Mouse (Mus musculus): ENCODE results near the gene Igfbp1. TPM values are rescaled to one million over a fixed set of nuclear protein-coding genes. Genes with fewer than 3 reads are reported as not detected.

Igfbp1 gene
- polyA plus RNA-seq, 1 experiment, result not detected

GRCm38 (mm10) chr11:7161502-7162174 lies 35.9 kb upstream of the Igfbp1 start:
- Histone ChIP-seq H3K27ac (ENCODE audit: insufficient read depth, low read depth, low read length) (no peak overlapping the region), H3K4me1 (ENCODE audit: control insufficient read depth, insufficient read depth, low read length) (no peaks in the 10 kb centered on the region), H3K4me3 (ENCODE audit: insufficient read depth, low read length) (no peak overlapping the region)
- TF ChIP-seq CTCF (IDR thresholded peaks at IDR 0.05; ENCODE audit: low read depth, low read length) (peak; percentile 10; the same call in 1 of the 2 replicates), POLR2A (IDR thresholded peaks at IDR 0.05; ENCODE audit: borderline replicate concordance, low read depth, low read length) (no peak)

- H3K27ac ChIP-seq (ENCODE audit: insufficient read depth, low read depth, low read length), result no peak overlapping the region
- TF ChIP-seq POLR2A (IDR thresholded peaks at IDR 0.05; ENCODE audit: borderline replicate concordance, low read depth, low read length) (no peak), CTCF (IDR thresholded peaks at IDR 0.05; ENCODE audit: low read depth, low read length) (no peak)
- H3K4me3 ChIP-seq (ENCODE audit: insufficient read depth, low read length), result no peak overlapping the region
- H3K4me1 ChIP-seq (ENCODE audit: control insufficient read depth, insufficient read depth, low read length), result no peaks in the 10 kb centered on the region
Observed at GRCm38 (mm10) chr11:7164416-7164815, 33.2 kb upstream of the Igfbp1 start.

GRCm38 (mm10) chr11:7169645-7170044 lies 27.9 kb upstream of the Igfbp1 start:
- Histone ChIP-seq H3K4me3 (ENCODE audit: insufficient read depth, low read length) (no peak overlapping the region), H3K27ac (ENCODE audit: insufficient read depth, low read depth, low read length) (no peak overlapping the region), H3K4me1 (ENCODE audit: control insufficient read depth, insufficient read depth, low read length) (no peaks in the 10 kb centered on the region)
- TF ChIP-seq POLR2A (IDR thresholded peaks at IDR 0.05; ENCODE audit: borderline replicate concordance, low read depth, low read length), result no peak
- no peak for TF ChIP-seq CTCF (IDR thresholded peaks at IDR 0.05; ENCODE audit: low read depth, low read length)

GRCm38 (mm10) chr11:7173664-7174063 lies 23.9 kb upstream of the Igfbp1 start:
- no peaks in the 10 kb centered on the region for H3K4me1 ChIP-seq (ENCODE audit: control insufficient read depth, insufficient read depth, low read length)
- no peak overlapping the region for H3K27ac ChIP-seq (ENCODE audit: insufficient read depth, low read depth, low read length)
- no peak overlapping the region for H3K4me3 ChIP-seq (ENCODE audit: insufficient read depth, low read length)
- TF ChIP-seq POLR2A (IDR thresholded peaks at IDR 0.05; ENCODE audit: borderline replicate concordance, low read depth, low read length), result no peak
- TF ChIP-seq CTCF (IDR thresholded peaks at IDR 0.05; ENCODE audit: low read depth, low read length), result no peak

DNA sequence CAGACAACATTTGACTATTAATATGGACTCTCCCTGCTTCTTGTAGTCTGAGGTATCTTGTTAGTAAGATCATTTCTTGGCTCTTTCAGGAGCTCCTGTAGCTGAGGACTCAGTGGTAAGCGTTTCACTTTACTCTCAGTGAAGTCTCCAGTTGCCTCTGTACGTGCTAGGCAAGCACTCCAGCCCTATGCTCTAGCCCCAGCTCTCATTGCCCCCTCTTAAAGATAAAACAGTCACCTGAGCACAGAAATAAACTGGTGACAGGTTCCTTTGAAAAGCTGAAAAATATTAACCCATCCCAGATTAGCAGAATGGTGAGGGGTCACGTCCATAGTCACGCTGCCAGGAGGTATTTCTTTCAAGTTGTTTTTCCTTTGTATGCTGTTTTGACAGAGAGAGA lies 18.9 kb upstream of the Igfbp1 start:
- Histone ChIP-seq H3K4me3 (ENCODE audit: insufficient read depth, low read length) (no peak overlapping the region), H3K27ac (ENCODE audit: insufficient read depth, low read depth, low read length) (no peak overlapping the region), H3K4me1 (ENCODE audit: control insufficient read depth, insufficient read depth, low read length) (no peaks in the 10 kb centered on the region)
- TF ChIP-seq CTCF (IDR thresholded peaks at IDR 0.05; ENCODE audit: low read depth, low read length) (no peak), POLR2A (IDR thresholded peaks at IDR 0.05; ENCODE audit: borderline replicate concordance, low read depth, low read length) (no peak)

DNA sequence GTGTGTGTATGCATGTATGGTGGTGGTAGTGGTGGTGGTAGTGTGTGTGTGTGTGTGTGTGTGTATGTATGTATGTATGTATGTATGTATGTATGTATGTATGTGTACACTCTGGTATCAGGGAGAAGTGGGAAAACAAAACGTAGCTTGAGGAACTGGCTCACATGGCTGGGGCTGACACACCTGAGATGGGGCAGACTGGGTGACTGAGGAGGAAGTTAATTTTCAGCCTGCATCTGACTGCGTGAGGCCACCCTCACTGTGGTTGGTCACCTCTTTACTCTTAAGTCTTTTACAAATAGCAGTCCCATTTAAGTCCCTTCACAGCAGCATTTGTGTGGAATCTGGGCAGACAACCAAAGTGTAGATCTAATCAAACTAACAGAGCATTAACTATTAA lies 18.3 kb upstream of the Igfbp1 start:
- no peak overlapping the region for H3K27ac ChIP-seq (ENCODE audit: insufficient read depth, low read depth, low read length)
- no peak for TF ChIP-seq POLR2A (IDR thresholded peaks at IDR 0.05; ENCODE audit: borderline replicate concordance, low read depth, low read length)
- no peak for TF ChIP-seq CTCF (IDR thresholded peaks at IDR 0.05; ENCODE audit: low read depth, low read length)
- no peak overlapping the region for H3K4me3 ChIP-seq (ENCODE audit: insufficient read depth, low read length)
- H3K4me1 ChIP-seq (ENCODE audit: control insufficient read depth, insufficient read depth, low read length), result no peaks in the 10 kb centered on the region

GRCm38 (mm10) chr11:7182409-7183042 lies 15.1 kb upstream of the Igfbp1 start:
- no peak for TF ChIP-seq POLR2A (IDR thresholded peaks at IDR 0.05; ENCODE audit: borderline replicate concordance, low read depth, low read length)
- TF ChIP-seq CTCF (IDR thresholded peaks at IDR 0.05; ENCODE audit: low read depth, low read length), result no peak

GRCm38 (mm10) chr11:7184420-7184819 lies 13.2 kb upstream of the Igfbp1 start:
- Histone ChIP-seq H3K4me1 (ENCODE audit: control insufficient read depth, insufficient read depth, low read length) (no peaks in the 10 kb centered on the region), H3K4me3 (ENCODE audit: insufficient read depth, low read length) (no peak overlapping the region), H3K27ac (ENCODE audit: insufficient read depth, low read depth, low read length) (no peak overlapping the region)
- TF ChIP-seq CTCF (IDR thresholded peaks at IDR 0.05; ENCODE audit: low read depth, low read length), result no peak
- no peak for TF ChIP-seq POLR2A (IDR thresholded peaks at IDR 0.05; ENCODE audit: borderline replicate concordance, low read depth, low read length)

More at GRCm38 (mm10) chr11:7182409-7183042, 15.1 kb upstream of the Igfbp1 start:
- Histone ChIP-seq H3K4me1 (ENCODE audit: control insufficient read depth, insufficient read depth, low read length) (no peaks in the 10 kb centered on the region), H3K27ac (ENCODE audit: insufficient read depth, low read depth, low read length) (no peak overlapping the region), H3K4me3 (ENCODE audit: insufficient read depth, low read length) (no peak overlapping the region)

DNA sequence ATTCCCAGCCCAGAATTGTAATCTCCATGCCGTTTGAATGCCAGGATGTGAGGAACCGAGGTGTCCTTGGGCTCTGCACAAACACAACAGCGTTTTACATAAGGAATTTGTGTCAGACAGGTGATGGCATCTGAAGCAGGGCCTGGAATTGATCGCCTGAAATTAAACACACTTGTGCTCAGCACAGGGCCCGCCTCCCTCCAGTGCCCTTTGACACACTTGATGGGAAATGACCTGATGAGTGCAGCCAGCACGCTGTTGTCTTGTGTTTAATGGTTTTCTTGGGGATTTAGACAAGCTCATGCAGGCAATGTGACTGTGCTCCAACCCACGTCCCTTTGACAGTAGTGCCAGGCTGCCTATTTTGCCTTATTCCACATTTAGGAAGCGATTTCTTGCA lies 10.1 kb upstream of the Igfbp1 start:
- no peaks in the 10 kb centered on the region for H3K4me1 ChIP-seq (ENCODE audit: control insufficient read depth, insufficient read depth, low read length)
- TF ChIP-seq CTCF (IDR thresholded peaks at IDR 0.05; ENCODE audit: low read depth, low read length) (no peak), POLR2A (IDR thresholded peaks at IDR 0.05; ENCODE audit: borderline replicate concordance, low read depth, low read length) (no peak)
- H3K4me3 ChIP-seq (ENCODE audit: insufficient read depth, low read length), result no peak overlapping the region
- H3K27ac ChIP-seq (ENCODE audit: insufficient read depth, low read depth, low read length), result no peak overlapping the region

- TF ChIP-seq POLR2A (IDR thresholded peaks at IDR 0.05; ENCODE audit: borderline replicate concordance, low read depth, low read length), result no peak
- no peak for TF ChIP-seq CTCF (IDR thresholded peaks at IDR 0.05; ENCODE audit: low read depth, low read length)
- no peaks in the 10 kb centered on the region for H3K4me1 ChIP-seq (ENCODE audit: control insufficient read depth, insufficient read depth, low read length)
- H3K27ac ChIP-seq (ENCODE audit: insufficient read depth, low read depth, low read length), result no peak within 1 kb of the TSS
- H3K4me3 ChIP-seq (ENCODE audit: insufficient read depth, low read length), result no peak within 1 kb of the TSS
Observed at GRCm38 (mm10) chr11:7188469-7188868, 9.1 kb upstream of the Igfbp1 start, which contains the start of gene Gm11985. Gene Gm11985, minus strand, starts transcription at chr11:7188569.
